In the genomic region with DNA sequence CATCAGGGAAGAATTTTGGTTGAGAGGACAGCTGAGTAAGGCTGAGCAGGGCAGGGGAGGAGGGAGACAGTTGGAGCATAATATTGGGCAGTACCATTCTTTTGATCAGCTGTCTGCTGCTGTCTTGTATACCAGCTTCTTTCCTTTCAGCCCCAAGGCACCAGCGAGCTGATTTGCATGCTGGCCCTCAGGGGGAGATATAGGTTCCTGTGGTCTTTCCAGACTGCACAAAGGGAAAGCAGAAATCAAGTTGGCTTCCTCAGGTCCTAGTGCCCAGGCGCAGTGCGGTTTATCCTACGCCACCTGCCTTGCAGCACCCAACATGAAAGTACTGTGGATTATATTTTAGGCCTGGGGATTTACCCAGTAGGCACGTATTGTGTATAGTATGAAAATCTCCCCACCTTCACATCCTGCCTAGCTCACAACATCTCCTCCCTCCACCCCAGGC, we compare ENCODE assay signal across 17 mouse cellular contexts. TPM values are rescaled to one million over a fixed set of nuclear protein-coding genes. Genes with fewer than 3 reads are reported as not detected.
DNase-seq lines count a peak whose midpoint lies in the region; ATAC-seq and TF ChIP-seq lines count a peak whose summit lies in the region.
"Had no signal": no experiment of that assay in that cellular context is flagged by ENCODE, and none has a peak within 500 bp of the region (broad histone marks: within the 10 kb centered on the region; RNA-seq: fewer than 3 reads in every experiment).

No protein-coding gene starts in this region.

- no peaks in the 10 kb centered on the region for H3K36me3 ChIP-seq in liver, embryonic 12.5 days
- no peaks in the 10 kb centered on the region for H3K36me3 ChIP-seq in CH12.LX (replicated peaks in 1 of 2; ENCODE audit: control insufficient read depth in 1 of 2, insufficient read depth in 1 of 2, low read length in 1 of 2)
- no peaks in the 10 kb centered on the region for H3K36me3 ChIP-seq in thymus, adult 2 months (ENCODE audit: control insufficient read depth, insufficient read depth, low read length)
- H3K36me3 ChIP-seq: embryonic facial prominence, embryonic 12.5 days; forebrain, embryonic 15.5 days had no signal

- peaks cover 25% of the 10 kb centered on the region for H3K4me1 ChIP-seq in liver, embryonic 12.5 days
- peaks cover 39 to 78% of the 10 kb centered on the region in 2 experiments for H3K4me1 ChIP-seq in CH12.LX (ENCODE audit: control insufficient read depth in 1 of 2, insufficient read depth in 2 of 2)
- H3K4me1 ChIP-seq in thymus, adult 2 months (replicated peaks; ENCODE audit: control insufficient read depth, insufficient read depth, low read length), result peaks cover 37% of the 10 kb centered on the region
- H3K4me1 ChIP-seq: embryonic facial prominence, embryonic 12.5 days; forebrain, embryonic 15.5 days had no signal

- in situ Hi-C loops in CH12.LX (cut with MboI; ENCODE audit: low pct_ligation_motif_present, low pct_unique_long_range_greater_than_20kb, low sequenced_read_pairs), result no loop called here

- H3K79me2 ChIP-seq in CH12.LX (replicated peaks; ENCODE audit: control insufficient read depth, extremely low read depth, insufficient read depth, poor library complexity, severe bottlenecking), result no peaks in the 10 kb centered on the region

- DNase-seq in liver, result no peak
- DNase-seq in CH12.LX (ENCODE audit: extremely low read depth), result peak; percentile 100
- peak; percentile 61 for DNase-seq in thymus, adult 2 months
- no peak for DNase-seq in left cerebral cortex, postnatal 25 days (ENCODE audit: low spot score in 2 of 2)
- DNase-seq in right cerebral cortex, postnatal 14 days, result no peak
- no peak for DNase-seq in layer of hippocampus, postnatal 14 days (ENCODE audit: low spot score in 2 of 2)
- DNase-seq: cerebellum, adult 8-10 months; heart, adult 18-20 months; lung, embryonic 14.5 days had no signal

- peak; percentile 45 for TF ChIP-seq RAD21 in CH12.LX (IDR thresholded peaks at IDR 0.05; ENCODE audit: low read depth, low read length)

- H3K4me2 ChIP-seq in liver, embryonic 12.5 days, result no peak overlapping the region
- peak overlapping the region; percentile 76 for H3K4me2 ChIP-seq in CH12.LX (ENCODE audit: insufficient read depth, low read depth, poor library complexity, severe bottlenecking)
- H3K4me2 ChIP-seq: embryonic facial prominence, embryonic 12.5 days; forebrain, embryonic 15.5 days; lung, embryonic 14.5 days had no signal

- no peaks in the 10 kb centered on the region for H3K9me3 ChIP-seq in liver, embryonic 12.5 days (replicated peaks)
- H3K9me3 ChIP-seq in CH12.LX (replicated peaks; ENCODE audit: low read length), result no peaks in the 10 kb centered on the region
- H3K9me3 ChIP-seq: embryonic facial prominence, embryonic 12.5 days; forebrain, embryonic 15.5 days had no signal

- intact Hi-C loops in left cerebral cortex, postnatal 25 days (cut with DNase I), result no loop called here

- H3K9ac ChIP-seq in liver, embryonic 12.5 days, result no peak overlapping the region
- peak overlapping the region; percentile 67; the same call in 1 of the 2 replicates for H3K9ac ChIP-seq in CH12.LX (ENCODE audit: insufficient read depth, low read depth)
- H3K9ac ChIP-seq: embryonic facial prominence, embryonic 12.5 days; forebrain, embryonic 15.5 days; lung, embryonic 14.5 days had no signal

- no peaks in the 10 kb centered on the region for H3K27me3 ChIP-seq in liver, embryonic 12.5 days (replicated peaks)
- peaks cover 1% of the 10 kb centered on the region for H3K27me3 ChIP-seq in CH12.LX (replicated peaks)
- H3K27me3 ChIP-seq in thymus, adult 2 months (ENCODE audit: control insufficient read depth, insufficient read depth, low read length), result no peaks in the 10 kb centered on the region
- H3K27me3 ChIP-seq: embryonic facial prominence, embryonic 12.5 days; forebrain, embryonic 15.5 days had no signal

- WGBS in liver, embryonic 12.5 days (ENCODE audit: insufficient replicate concordance), result 59% methylated on average over 5 of the region's 5 CpGs
- WGBS in thymus, adult 2 months, result 2% methylated on average over 5 of the region's 5 CpGs

- no peak overlapping the region for H3K27ac ChIP-seq in liver, embryonic 12.5 days
- H3K27ac ChIP-seq in CH12.LX (ENCODE audit: insufficient read depth, low read depth), result peak overlapping the region; percentile 88
- H3K27ac ChIP-seq in thymus, adult 2 months (ENCODE audit: control insufficient read depth, insufficient read depth, low read length), result peak overlapping the region; percentile 67
- H3K27ac ChIP-seq: embryonic facial prominence, embryonic 12.5 days; forebrain, embryonic 15.5 days had no signal

- peak; percentile 100 for TF ChIP-seq EP300 in CH12.LX (IDR thresholded peaks at IDR 0.05; ENCODE audit: low read length)

- dilution Hi-C loops in CH12.LX (cut with MboI; ENCODE audit: extremely low pct_ligation_motif_present, extremely low pct_unique_long_range_greater_than_20kb, low sequenced_read_pairs), result no loop called here

- 0 out of 2 replicates have a peak, but pooled peaks have one; percentile 46 for ATAC-seq in liver, embryonic 12.5 days
- 0 out of 2 replicates have a peak, but pooled peaks have one; percentile 15 for ATAC-seq in megakaryocyte-erythroid progenitor cell, adult 5-6 weeks (replicated peaks; ENCODE audit: low FRiP score, low TSS enrichment, poor library complexity, severe bottlenecking)
- ATAC-seq: forebrain, embryonic 15.5 days; intestine, embryonic 16.5 days had no signal

- H3K4me3 ChIP-seq in liver, embryonic 12.5 days, result no peak overlapping the region
- no peak overlapping the region for H3K4me3 ChIP-seq in CH12.LX (replicated peaks in 1 of 3; ENCODE audit: low read depth in 2 of 3, low read length in 2 of 3, poor library complexity in 1 of 3)
- 0 out of 2 replicates have a peak overlapping the region, but pooled peaks have one; percentile 0 for H3K4me3 ChIP-seq in thymus, adult 2 months (ENCODE audit: control insufficient read depth, insufficient read depth, low read length)
- H3K4me3 ChIP-seq: embryonic facial prominence, embryonic 12.5 days; forebrain, embryonic 15.5 days had no signal

- TF ChIP-seq POLR2A in CH12.LX (IDR thresholded peaks at IDR 0.05; ENCODE audit: low read depth, low read length), result peak; percentile 67
- no peak for TF ChIP-seq POLR2A in thymus, adult 2 months (IDR thresholded peaks at IDR 0.05; ENCODE audit: control insufficient read depth, extremely low read depth, insufficient read depth, low read length, poor library complexity)

- TF ChIP-seq CTCF in CH12.LX (conservative IDR thresholded peaks at IDR 0.05 in 1 of 2, IDR thresholded peaks at IDR 0.05 in 1 of 2; ENCODE audit: low read depth in 2 of 2, low read length in 2 of 2), result peak in 1 of 2 experiments; percentile 20; a peak in 2 of 4 replicates
- TF ChIP-seq CTCF in thymus, adult 2 months (IDR thresholded peaks at IDR 0.05; ENCODE audit: borderline replicate concordance, control insufficient read depth, extremely low read depth, insufficient read depth, low read length, poor library complexity), result no peak

TF ChIP-seq in CH12.LX, 34 proteins besides CTCF, POLR2A, EP300 and RAD21 (continues in another document):
- TF ChIP-seq MYC (IDR thresholded peaks at IDR 0.05; ENCODE audit: low read depth, low read length) (peak; percentile 97), CHD2 (IDR thresholded peaks at IDR 0.05; ENCODE audit: low read length) (peak; percentile 95), ZNF384 (IDR thresholded peaks at IDR 0.05; ENCODE audit: low read depth, low read length) (peak; percentile 75), JUN (IDR thresholded peaks at IDR 0.05; ENCODE audit: insufficient read depth, low read depth, low read length) (peak; percentile 71)

RNA-seq across cellular contexts. Expression of a gene that starts 2.6 kb away (rescaled TPM):
- polyA plus RNA-seq in liver, embryonic 12.5 days (2016; fragmentation: Nextera tagmentation; extraction: Ambion mirVana), result not detected in 2 replicates
- 2.6 and 2.7 TPM in 2 replicates for total RNA-seq in CH12.LX (2012; rRNA removed)
- total RNA-seq in CH12.LX (2014; rRNA removed), result 0.46 TPM in 1 of 2 replicates, not detected in the other
- polyA plus RNA-seq in CH12.LX (2012; ENCODE audit: insufficient read length, low read depth), result 2.4 and 2.6 TPM in 2 replicates
- not detected in 2 replicates for total RNA-seq in megakaryocyte-erythroid progenitor cell, adult 5-6 weeks (2014; fragmentation: Nextera tagmentation)
- total RNA-seq in megakaryocyte-erythroid progenitor cell, adult 5-6 weeks (2017), result not detected in 2 replicates
- 2.1 and 2.6 TPM in 2 replicates for polyA plus RNA-seq in thymus, adult 2 months (2012; rRNA removed)
- total RNA-seq in left cerebral cortex, postnatal 25 days (2021), result not detected
- total RNA-seq in layer of hippocampus, postnatal 14 days (2021), result not detected
- total RNA-seq: adrenal gland, postnatal 4 days; heart, adult 18-20 months; heart, postnatal 25 days; left cerebral cortex, postnatal 36 days had no signal
- polyA plus RNA-seq: embryonic facial prominence, embryonic 12.5 days; forebrain, embryonic 15.5 days; intestine, embryonic 16.5 days; lung, embryonic 14.5 days had no signal

RNA-seq across cellular contexts. Expression of a gene that starts 9.6 kb away (rescaled TPM):
- polyA plus RNA-seq in liver, embryonic 12.5 days (2016; fragmentation: Nextera tagmentation; extraction: Ambion mirVana), result not detected in 2 replicates
- total RNA-seq in CH12.LX (2012; rRNA removed) (0.29 and 0.64 TPM in 2 replicates), CH12.LX (2014; rRNA removed) (0.11 and 0.14 TPM in 2 replicates)
- 0.14 and 0.17 TPM in 2 replicates for polyA plus RNA-seq in CH12.LX (2012; ENCODE audit: insufficient read length, low read depth)
- 3.4 and 4.8 TPM in 2 replicates for total RNA-seq in megakaryocyte-erythroid progenitor cell, adult 5-6 weeks (2014; fragmentation: Nextera tagmentation)
- 1.7 and 1.8 TPM in 2 replicates for total RNA-seq in megakaryocyte-erythroid progenitor cell, adult 5-6 weeks (2017)
- polyA plus RNA-seq in thymus, adult 2 months (2012; rRNA removed), result 117 and 125 TPM in 2 replicates
- under 1 TPM; 0.28 to 0.32 TPM for total RNA-seq in left cerebral cortex, postnatal 25 days (2021)
- total RNA-seq in layer of hippocampus, postnatal 14 days (2021), result under 1 TPM; 0.36 to 0.58 TPM
- polyA plus RNA-seq: forebrain, embryonic 15.5 days had no signal

RNA-seq across cellular contexts. Expression of a gene that starts 37.8 kb away (rescaled TPM):
- 66.0 and 71.2 TPM in 2 replicates for polyA plus RNA-seq in liver, embryonic 12.5 days (2016; fragmentation: Nextera tagmentation; extraction: Ambion mirVana)
- total RNA-seq in CH12.LX (2012; rRNA removed), result 32.7 and 37.1 TPM in 2 replicates
- 104 and 115 TPM in 2 replicates for total RNA-seq in CH12.LX (2014; rRNA removed)
- polyA plus RNA-seq in CH12.LX (2012; ENCODE audit: insufficient read length, low read depth), result 59.9 and 60.0 TPM in 2 replicates
- 121 and 124 TPM in 2 replicates for total RNA-seq in megakaryocyte-erythroid progenitor cell, adult 5-6 weeks (2014; fragmentation: Nextera tagmentation)
- total RNA-seq in megakaryocyte-erythroid progenitor cell, adult 5-6 weeks (2017), result 49.7 and 59.8 TPM in 2 replicates
- polyA plus RNA-seq in thymus, adult 2 months (2012; rRNA removed), result 26.2 and 28.2 TPM in 2 replicates
- 10 to 100 TPM; 30.9 to 32.5 TPM for total RNA-seq in left cerebral cortex, postnatal 25 days (2021)
- total RNA-seq in layer of hippocampus, postnatal 14 days (2021), result 10 to 100 TPM; 35.5 to 36.8 TPM

RNA-seq across cellular contexts. Expression of a gene that starts 55.8 kb away (rescaled TPM):
- 0.07 and 0.17 TPM in 2 replicates for polyA plus RNA-seq in liver, embryonic 12.5 days (2016; fragmentation: Nextera tagmentation; extraction: Ambion mirVana)
- 0.08 TPM in 1 of 2 replicates, not detected in the other for total RNA-seq in CH12.LX (2012; rRNA removed)
- 0.20 and 0.27 TPM in 2 replicates for total RNA-seq in CH12.LX (2014; rRNA removed)
- 0.44 and 0.60 TPM in 2 replicates for polyA plus RNA-seq in CH12.LX (2012; ENCODE audit: insufficient read length, low read depth)
- total RNA-seq in megakaryocyte-erythroid progenitor cell, adult 5-6 weeks (2014; fragmentation: Nextera tagmentation), result 0.54 and 0.63 TPM in 2 replicates
- total RNA-seq in megakaryocyte-erythroid progenitor cell, adult 5-6 weeks (2017), result 0.52 and 1.4 TPM in 2 replicates
- polyA plus RNA-seq in thymus, adult 2 months (2012; rRNA removed), result 1.8 TPM in 2 replicates
- total RNA-seq in left cerebral cortex, postnatal 25 days (2021), result 1 to 10 TPM; 2.0 to 2.2 TPM
- 1 to 10 TPM; 2.0 to 2.2 TPM for total RNA-seq in layer of hippocampus, postnatal 14 days (2021)

Comparison
In these comparisons a context has a peak if more than half of its experiments do, and no peak if none do; other contexts are left out.
1. DNase-seq: peak in CH12.LX (single experiment) and thymus, adult 2 months (single experiment); none in liver (single experiment), left cerebral cortex, postnatal 25 days (0 of 2), right cerebral cortex, postnatal 14 days (single experiment) and layer of hippocampus, postnatal 14 days (0 of 2).